Mouse (Mus musculus) testis, postnatal 14 days (tissue): ENCODE data around the gene Zfp740.
A peak's percentile ranks its signal among the peaks of the same experiment; 100 is the strongest.

Experiments
- DNase-seq: peaks from one replicate; pipeline ENCODE4 v3.0.0; 2021; ENCODE audit warnings: low spot score

The Zfp740 gene

DNA sequence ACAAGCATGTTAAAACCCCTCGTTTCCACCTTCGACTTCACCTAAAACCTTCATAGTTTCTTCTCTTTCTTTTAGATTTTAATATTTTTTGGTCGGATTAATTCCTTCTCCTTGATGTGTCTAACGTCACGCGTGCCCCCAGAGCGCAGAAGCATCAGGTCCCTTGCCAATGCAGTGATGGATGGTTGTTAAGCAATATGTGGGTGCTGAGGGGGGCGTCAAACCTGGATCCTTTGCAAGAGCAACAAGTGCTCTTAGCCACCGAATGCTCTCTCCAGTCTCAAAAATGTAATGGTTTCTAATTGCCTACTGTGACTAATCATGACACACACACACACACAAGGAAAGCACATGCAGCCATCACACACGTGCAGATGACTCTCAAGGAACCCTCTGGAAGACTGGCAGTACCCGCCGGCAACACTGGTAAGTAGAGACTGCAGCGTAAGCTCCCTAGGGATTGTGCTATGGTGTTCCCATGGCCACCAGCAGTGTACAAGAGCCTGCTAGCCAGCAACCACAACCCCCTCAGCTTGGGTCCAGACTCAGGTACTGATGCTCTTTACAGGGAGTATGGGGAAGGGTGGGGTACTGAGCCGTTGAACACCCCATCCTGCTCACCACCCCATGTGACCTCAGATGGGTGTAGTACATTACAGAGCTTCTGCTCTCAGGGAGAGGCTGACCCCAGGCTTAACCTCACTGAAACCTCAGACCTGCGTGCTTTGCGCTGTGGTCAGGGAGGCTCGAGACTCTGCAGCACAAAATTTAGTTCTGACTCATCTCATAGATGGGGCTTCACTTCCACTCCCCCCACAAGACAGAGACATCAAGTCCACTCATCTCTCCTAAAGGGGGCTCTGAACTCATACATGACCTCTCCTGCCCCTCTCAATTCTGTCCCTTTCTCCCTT, 27.6 kb downstream of the Zfp740 start:
- no peak for DNase-seq

DNA sequence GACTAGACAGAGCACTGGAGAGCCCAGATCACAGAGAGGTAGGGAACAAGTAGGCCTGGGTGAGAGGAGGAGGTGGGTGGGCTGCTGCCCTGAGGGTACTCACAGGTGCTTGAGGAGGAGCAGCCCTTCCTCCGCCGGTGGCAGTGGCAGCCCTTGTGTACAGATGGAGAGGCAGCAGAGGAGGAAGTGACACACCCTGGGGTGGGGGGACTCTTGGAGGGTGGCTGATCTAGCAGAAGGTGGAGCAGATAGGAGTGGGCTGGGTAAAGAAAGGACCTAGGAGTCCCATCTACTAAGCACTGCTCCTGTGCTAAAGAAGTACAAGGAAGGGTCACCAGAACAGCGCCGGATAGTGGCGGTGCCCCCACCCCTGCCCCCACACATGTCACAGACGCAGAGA, 28.7 kb downstream of the Zfp740 start, which contains the start of gene Itgb7:
TSS of gene Itgb7 (minus strand) at position 197 of the 400 bp plus-strand sequence.
- DNase-seq: no peak

DNA sequence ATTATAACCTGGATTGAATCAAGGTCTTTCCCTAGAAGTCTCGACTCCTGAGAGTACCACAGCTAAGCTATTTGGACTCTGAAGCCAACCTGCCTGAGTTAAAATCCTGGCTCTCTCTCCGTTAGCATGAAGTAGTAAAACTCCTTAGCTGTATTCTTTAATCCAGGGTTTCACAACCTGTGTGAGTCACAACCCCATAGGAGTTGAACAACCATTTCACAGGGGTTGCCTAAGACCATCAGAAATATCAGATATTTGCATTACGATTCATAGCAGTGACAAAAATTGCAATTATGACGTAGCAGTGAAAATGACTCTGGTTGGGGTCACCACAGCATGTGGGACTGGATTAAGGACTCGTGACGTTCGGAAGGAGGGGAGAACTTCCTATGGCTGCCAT, 29.7 kb downstream of the Zfp740 start:
- DNase-seq: no peak

DNA sequence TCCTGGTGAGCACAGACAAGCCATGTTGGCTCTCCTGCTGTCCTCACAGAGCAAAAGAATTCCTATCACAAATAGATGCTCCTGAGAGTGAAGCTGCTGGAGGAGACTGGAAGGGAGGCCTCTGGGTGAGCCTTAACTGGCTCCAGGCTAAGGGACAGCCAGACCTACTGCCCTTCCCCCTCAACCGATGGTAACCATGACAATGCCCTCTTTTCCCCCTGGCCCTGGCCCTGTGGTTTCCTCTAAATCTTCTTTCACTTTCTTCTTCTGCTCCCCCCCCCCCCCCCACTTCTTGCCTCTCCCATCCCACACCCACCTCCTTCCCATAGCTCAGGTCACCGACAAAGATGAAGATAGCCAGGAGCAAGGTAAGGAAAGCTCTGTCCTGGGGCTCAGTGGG, 30.8 kb downstream of the Zfp740 start:
- DNase-seq: no peak

DNA sequence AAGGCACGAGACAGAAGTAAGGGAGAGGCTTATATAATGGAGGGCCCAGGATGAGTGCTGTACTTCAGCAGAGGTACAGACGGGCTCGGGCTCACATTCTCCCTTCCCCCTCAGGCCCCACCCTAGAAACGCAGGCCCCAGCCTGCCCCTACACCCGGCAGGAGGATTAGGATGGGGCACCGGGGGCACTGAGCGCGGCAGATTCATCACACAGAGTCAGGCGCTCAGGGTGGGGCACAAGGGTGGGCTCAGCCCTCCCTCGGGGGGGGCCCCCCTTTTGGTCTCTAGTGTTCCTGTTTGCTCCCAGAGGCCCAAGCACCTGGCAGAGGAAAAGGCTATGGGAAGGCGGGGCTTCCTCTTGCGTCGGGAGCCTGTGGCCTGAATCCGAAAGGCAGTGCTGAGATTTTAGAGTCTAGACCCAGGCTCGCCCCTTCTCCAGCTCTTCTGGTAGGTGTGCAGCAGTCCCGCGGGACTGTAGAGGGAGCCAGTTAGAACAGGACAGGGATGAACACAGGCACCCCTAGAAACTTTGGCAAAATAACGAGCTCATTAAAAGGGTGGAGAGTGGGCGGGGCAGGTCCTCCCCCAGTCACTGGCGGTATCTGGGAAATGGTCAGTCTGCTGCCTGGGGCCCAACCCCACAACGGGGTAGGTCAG, 32.5 kb downstream of the Zfp740 start:
- no peak for DNase-seq

DNA sequence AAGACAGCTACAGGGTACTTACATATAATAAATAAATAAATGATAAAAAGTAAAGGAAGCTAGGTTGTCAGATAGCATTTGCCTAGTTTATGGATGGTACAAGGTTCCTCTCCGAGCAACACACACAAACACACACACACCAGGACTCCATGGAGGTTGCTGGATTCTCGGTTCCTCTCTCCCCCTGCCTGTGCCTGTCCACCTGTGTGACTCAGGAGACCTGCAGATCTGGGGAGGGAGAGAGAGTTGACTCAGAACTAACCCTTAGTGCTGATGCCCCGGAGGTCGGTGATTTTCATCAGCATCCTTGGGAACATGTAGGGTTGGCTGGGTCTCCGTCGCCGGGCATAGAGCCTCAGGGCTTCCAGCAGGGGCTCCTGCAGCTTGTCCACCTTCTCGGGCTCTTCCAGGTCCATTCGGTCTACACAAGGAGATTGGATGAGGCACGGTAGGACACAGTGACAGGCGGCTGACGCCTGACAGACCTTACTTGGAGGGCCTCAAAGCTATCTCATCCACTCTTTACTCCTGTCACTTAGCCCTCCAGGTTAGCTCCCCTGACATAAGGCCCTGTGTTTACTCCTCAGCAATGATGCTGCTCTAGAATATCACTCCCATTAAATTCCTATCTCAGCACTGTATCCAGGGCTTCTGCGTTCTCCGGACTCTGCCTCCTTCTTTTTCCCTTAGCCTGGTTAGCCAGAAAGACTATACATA, 35.7 kb downstream of the Zfp740 start:
- DNase-seq: no peak

DNA sequence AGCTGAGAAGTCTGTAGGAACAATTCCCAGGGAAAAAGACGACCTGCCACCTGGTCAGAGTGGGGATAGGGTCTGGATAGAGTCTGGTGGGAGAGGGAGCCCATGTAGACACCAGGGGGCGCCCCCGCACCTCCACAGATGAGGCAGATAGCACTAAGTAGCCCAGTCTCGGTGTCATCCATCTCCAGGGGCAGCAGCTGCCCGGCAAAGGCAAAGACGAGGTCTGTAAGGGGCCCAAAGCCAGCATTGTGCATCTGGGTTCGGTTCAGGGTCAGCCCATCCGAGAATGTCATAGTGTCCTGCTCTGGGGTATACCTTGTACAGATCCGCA, 36.2 kb downstream of the Zfp740 start:
- DNase-seq: peak; percentile 60

DNA sequence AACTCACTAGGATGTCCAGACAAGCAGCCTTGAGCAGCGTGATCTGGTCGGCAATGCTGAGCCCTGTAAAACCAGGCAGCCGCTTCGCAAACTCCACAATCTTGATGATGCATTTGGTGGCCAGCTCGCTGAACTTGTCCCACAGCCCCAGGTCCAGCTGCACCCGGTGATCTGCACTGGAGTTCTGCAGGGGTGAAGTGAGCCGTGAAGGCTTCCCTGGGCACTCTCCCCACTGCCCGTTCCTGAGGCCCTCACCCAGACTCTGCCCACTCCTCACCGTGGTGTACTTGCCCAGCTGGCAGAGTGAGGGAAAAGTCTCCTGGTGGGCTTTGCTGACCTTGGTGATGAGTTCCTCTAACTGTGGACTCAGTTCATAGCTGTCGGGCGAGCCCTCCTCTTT, 36.8 kb downstream of the Zfp740 start:
- no peak for DNase-seq

DNA sequence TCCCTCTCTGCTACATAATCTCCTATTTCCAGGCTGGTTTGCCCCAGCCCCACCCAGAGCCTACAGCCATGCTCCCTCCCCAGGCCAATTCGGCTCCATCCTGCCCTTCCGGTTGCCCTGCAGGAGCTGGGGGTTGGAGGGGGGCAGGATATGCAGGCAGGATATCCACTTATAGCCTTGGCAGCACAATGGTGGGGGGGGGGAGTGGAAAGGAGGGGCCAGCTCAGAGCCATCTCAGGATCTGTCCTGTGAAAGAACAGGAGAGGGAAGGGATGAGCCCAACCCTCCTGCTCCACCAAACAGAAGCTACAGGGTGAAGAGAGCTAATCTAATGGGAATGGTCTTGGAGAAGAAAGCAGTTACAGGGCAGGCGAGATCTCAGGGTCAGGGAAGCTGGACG, 37.6 kb downstream of the Zfp740 start:
- no peak for DNase-seq

DNA sequence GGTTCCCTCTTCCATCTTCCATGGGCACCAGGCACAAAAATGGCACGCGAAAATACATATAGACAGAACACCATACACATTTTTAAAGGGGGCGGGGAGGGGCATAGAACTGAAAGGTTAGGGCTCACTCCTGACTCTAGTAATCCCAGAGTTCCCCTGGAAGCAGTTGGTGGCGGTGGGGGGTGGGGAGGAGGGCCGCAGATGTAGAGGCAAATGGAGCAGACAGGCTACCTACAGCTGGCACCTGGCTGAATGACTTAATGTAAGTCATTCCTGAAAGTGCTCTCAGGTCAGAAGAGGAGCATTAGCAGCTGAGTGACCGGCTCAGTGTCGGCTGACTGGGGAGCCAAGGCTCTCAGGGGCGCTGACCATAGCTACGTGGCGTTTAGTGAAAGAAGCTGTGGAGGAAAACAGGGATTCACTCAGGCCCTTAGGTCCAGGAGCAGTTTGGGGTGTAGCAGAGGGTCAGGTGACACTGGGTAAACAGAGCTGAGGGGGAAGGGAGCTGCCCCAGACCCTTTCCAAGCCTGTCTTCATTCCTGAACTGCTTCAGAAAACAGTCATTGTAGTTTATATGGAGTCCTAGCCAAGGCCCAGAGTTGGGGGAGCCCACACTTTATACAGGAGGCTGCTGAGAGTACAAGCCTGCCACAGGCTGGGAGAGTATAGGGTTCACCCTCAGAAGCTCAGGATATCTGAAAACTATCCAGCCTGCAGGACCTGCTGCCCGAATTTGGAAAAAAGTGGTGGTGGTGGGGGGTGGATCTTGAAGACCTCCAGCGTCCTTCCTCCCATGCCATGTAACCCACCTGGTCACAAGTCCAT, 39.6 kb downstream of the Zfp740 start:
- DNase-seq: no peak

DNA sequence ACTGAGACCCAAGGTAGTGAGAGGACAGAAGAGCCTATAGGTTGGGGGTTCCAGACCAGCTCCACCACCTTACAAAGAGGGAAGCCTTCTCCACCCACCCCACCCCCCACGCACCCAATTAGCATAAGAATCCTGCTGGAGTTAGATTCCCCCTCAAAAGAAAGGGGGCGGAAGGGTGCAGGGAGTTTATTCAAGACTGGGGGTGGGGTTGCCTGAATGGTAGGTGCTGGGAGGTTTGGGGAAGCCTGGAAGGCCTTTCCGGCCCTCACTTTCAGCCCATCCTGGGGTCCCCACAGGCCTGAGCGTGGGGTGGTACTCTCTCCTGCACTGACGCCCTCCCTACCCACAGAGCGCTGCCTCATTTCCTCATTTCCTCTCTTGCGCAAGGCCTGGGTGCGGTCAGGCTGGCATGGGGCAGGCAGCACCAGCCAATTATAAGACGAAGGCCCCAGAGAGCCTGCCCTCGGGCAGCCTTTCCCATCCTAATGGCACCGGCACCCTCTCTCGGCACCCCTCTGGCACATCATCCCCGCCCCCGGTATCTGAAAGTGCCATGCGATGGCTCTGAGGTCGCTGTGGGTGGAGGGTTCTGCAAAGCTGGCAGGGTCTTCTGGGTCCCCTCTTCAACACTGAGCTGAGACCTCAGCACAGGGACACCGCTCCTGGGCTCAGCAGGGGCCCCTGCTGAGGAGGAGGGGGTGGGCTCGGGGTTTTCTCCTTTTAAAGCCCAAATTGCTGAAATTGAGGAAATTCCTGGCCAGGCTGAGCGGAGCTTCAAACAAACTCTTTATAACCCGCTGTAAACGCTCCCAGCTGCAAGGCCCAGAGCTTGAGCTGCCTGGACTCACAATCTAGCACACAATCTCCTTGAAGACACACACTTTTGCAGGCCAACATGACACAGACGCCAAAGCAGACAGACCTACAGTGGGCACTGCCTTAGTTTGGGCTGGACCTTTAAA, 40.5 kb downstream of the Zfp740 start:
- DNase-seq: no peak

DNA sequence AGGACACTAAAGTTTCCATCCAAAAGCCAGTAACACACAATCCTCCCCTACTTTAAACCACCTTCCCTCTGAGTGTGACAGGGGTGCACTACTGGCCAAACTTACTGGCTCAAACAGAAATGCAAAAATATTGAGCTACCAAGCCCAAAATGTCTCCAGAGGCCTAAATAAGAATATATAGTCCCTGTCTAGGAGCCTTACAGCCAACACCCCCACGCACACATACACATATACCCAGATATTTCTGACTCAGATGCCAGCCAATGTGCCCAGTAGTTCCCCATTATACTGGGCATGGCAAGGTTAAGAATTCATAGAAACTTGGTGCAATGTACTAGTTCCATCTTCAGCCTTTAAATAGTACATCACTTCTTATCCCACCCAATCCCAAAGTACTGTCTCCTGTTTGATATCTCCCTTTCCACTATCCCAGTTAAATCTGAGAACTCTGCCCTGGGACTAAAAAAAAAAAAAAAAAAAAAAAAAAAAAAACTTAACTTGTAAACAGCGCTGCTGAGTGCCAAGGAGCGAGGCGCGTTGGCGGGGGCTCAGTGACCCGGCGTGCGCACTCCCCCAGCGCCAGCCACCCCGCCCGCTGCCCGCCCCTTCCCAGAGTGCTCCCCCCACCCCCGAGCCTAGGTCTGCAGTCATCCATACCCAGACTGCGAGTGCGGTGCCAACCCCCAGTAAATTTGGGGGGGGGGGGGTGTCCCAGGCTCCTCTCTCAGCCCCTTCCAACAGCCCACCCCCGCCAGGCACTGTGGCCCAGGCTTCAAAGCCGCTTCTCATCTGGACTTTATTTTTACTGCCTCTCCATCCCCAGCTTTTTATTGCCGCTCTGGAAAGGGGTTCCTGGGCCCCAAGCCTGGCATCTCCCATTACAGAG, 41.5 kb downstream of the Zfp740 start:
- DNase-seq: no peak

DNA sequence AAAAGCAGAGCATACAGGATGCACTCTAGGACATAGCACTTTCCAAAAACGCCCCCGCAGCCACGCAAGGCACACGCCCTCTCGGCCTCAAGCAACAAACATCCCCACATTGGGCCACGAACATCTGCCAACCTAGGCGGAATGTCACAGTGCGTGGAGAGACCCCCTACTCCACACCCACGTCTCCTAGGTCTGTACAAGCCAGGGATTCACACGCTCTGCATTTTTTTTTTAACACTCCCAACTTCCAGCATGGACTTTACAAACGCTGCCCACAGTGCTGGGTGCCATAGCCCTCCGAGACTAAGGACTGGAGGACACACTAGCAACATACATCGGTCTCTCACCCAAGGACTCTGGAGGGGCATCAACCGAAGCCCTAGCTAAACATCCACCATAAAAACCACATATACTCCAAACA, 42.4 kb downstream of the Zfp740 start:
- no peak for DNase-seq

DNA sequence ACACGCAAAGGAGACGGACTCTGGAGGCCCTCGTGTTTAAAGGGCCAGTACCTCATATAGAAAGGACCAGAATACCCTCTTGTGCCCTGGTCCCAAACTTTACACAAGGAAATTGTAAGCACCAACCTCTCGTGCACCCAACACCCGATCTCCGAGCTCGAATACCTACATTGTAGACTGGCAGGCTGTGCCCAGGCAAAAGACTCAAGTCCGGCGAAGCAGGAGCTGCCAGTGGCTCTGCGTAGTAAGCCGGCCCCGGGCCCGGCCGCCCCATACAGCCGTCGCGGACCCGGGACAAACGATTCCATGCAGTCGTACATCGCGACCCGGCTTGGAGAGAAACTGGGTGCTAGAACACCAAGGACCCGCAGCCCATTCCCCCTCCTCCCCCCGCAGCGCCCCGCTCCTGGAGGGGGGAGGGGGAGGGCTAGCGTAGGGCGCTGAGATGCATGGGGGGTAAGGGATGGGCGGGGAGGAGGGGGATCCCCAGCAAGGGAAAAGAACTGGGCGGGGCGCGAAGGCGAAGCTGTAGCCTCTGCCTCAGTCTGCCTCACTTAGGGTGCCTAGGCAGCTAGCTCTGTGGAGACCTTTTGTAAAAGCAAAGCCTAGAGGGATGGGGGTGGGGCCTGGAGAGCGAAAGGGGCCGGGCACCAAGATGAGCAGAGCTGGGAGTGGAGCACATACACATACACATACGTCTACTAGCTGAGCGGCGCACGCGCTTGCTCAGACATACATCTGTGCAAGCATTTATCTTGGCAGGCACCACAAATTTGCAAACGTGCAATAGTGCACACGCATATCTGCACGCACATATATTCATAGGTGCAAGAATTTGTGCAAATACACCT, 43.1 kb downstream of the Zfp740 start:
- DNase-seq: peak; percentile 76

DNA sequence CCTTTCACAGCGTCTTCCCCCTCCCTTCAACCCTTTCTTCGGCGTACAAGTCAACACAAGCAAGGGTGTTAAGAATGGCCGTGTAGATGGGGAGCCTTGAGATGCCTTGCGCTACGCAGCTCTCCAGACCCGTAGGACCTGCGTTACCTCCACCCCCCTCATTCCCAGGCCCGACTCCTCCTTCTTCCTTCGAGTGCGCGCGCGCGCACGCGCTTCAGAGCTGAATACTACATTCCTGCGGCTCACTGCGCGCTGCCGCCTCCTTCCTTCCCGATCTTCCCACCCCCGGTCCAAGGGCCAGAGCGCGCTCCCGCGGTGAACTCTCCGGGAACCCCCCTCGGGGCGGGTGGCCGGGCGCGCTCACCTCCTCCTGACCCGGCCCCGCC, 43.8 kb downstream of the Zfp740 start:
- DNase-seq: peak; percentile 90

DNA sequence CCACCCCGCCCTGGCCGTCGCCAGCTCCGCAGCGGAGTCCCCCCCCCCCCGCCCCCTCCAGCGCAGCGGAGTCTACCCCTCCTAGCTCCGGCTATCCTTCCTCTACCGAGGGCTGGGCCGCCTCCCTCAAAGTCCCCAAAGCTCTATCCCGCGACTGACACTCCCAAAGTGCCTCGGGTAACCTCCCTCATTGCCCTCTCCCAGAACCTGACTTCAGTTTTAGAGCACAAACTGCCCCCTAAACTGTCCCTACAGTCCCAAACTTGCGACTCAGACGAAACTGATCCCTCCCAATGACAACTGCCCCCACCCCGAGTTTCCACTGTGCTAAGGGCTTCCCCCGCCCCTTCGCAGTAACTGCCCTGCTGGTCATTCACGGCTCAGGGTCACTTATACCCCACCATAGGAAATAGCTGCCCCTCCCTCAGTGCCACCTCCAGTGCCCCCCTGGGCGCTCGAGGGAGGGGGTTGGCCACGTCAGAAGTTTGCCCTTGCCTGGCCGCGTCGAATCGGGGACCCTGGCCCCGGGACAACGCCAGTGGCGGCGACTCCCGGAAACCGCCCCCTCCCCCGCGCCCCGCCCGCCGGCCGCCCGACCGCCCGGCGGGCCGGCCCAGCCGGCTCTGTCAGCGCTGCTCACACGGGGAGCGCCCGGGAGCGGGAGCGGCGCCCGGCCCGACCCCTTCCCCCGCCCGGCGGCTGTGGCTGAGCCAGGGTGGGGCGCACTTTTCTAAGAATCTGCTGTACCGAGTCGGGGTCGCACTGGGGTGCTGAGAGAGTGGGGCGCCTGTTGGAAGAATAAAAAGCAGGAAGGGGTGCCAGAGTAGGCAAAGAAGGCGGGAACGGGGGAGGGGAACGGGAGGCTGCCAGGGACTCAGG, 44.4 kb downstream of the Zfp740 start:
- DNase-seq: peak; percentile 66

DNA sequence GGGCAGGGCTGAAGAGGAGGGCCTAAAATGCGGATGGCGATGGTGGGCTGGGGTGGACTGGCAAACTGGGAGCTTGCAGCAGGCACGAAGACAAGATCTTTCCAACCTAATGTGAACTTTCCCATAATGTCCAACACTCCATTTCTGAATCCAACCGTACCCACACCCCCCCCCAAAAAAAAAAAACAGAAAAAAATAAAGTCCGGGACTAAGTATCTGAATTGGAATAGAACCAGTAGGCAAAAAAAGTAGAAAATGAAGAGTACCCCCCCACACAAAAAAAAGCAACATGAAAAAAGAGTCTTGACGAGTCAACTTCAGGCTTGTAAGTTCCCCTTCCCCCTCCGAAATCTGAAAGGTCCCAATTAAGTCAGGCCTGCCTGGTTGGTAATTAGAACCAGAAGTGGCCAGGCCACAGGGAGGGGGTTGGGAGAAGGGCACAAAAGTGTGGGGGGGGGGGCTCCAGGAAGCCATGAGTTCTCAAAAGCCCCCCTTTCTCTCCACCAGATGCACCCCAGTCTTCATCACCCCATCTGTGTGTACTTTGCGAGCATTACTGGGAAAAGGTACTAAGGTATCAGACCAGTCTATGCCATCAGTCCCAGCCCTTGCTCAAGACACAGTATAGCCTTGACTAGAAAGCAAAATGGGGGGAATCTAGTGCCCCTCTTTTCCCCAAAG, 45.2 kb downstream of the Zfp740 start:
- no peak for DNase-seq
